Mouse (Mus musculus): ENCODE results near the gene Itpr3. TPM values are rescaled to one million over a fixed set of nuclear protein-coding genes. Genes with fewer than 3 reads are reported as not detected.
A peak's percentile ranks its signal among the peaks of the same experiment; 100 is the strongest.

The Itpr3 gene
- polyA plus RNA-seq, 1 experiment from 2014 or later, result 0.45 TPM

- no peak for ATAC-seq
- no peaks in the 10 kb centered on the region for H3K9me3 ChIP-seq (ENCODE audit: low read length)
- no peak overlapping the region for H3K4me2 ChIP-seq (ENCODE audit: low read depth, low read length)
- peaks cover 10% of the 10 kb centered on the region for H3K36me3 ChIP-seq (replicated peaks; ENCODE audit: insufficient read depth, low read length)
- no peak overlapping the region for H3K4me3 ChIP-seq (ENCODE audit: low read depth, low read length)
- no peak for TF ChIP-seq EP300 (IDR thresholded peaks at IDR 0.05; ENCODE audit: low read depth)
- peak; percentile 73 for TF ChIP-seq CTCF (IDR thresholded peaks at IDR 0.05; ENCODE audit: low read depth)
- H3K9ac ChIP-seq (replicated peaks), result no peak overlapping the region
- WGBS (ENCODE audit: insufficient replicate concordance), result 44% methylated on average over 18 of the region's 18 CpGs
- no peak overlapping the region for H3K27ac ChIP-seq (ENCODE audit: low read depth)
- DNase-seq, result peak; percentile 58
- 0 out of 2 replicates have a peak, but pooled peaks cover 8% of the 10 kb centered on the region for H3K4me1 ChIP-seq (ENCODE audit: insufficient read depth)
- H3K27me3 ChIP-seq (ENCODE audit: insufficient read depth, low read length), result no peaks in the 10 kb centered on the region
Observed at GRCm38 (mm10) chr17:27120561-27121024, 63.5 kb downstream of the Itpr3 start.

- DNase-seq (no peak), ATAC-seq (no peak)
- Histone ChIP-seq H3K27ac (ENCODE audit: low read depth) (no peak overlapping the region), H3K4me3 (ENCODE audit: low read depth, low read length) (no peak overlapping the region), H3K4me1 (ENCODE audit: insufficient read depth) (0 out of 2 replicates have a peak, but pooled peaks cover 8% of the 10 kb centered on the region), H3K9me3 (ENCODE audit: low read length) (no peaks in the 10 kb centered on the region), H3K27me3 (ENCODE audit: insufficient read depth, low read length) (no peaks in the 10 kb centered on the region), H3K9ac (replicated peaks) (no peak overlapping the region), H3K4me2 (ENCODE audit: low read depth, low read length) (no peak overlapping the region), H3K36me3 (replicated peaks; ENCODE audit: insufficient read depth, low read length) (peaks cover 10% of the 10 kb centered on the region)
- TF ChIP-seq EP300 (IDR thresholded peaks at IDR 0.05; ENCODE audit: low read depth), result no peak
- WGBS (ENCODE audit: insufficient replicate concordance), result 77% methylated on average over 14 of the region's 14 CpGs
Observed at GRCm38 (mm10) chr17:27121266-27121665, 64.2 kb downstream of the Itpr3 start.

DNA sequence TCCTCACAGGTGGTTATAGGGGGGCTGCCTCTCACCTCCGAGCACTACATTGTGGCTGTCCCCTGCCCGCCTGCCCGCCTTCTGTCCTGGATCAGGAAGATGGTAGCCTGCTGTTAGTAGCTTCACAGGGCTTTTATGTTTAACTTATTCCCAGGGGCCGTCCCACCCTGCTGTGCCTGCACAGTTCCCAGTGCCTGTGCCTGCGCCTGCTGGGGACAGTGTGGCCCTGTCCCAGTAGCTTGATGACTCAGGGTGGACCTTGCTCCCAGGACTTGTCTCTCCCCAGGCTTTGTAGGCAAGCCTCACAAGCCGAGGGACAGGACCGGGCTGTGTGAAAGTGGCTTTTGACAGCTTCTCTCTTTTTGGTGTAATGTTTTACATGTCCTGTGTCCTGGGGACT lies 64.7 kb downstream of the Itpr3 start:
- H3K9ac ChIP-seq (replicated peaks), result no peak overlapping the region
- peaks cover 10% of the 10 kb centered on the region; the same call in 1 of the 2 replicates for H3K36me3 ChIP-seq (replicated peaks; ENCODE audit: insufficient read depth, low read length)
- ATAC-seq (peak; percentile 81), DNase-seq (peak; percentile 52)
- 0 out of 2 replicates have a peak, but pooled peaks cover 8% of the 10 kb centered on the region for H3K4me1 ChIP-seq (ENCODE audit: insufficient read depth)
- H3K4me3 ChIP-seq (ENCODE audit: low read depth, low read length), result no peak overlapping the region
- H3K4me2 ChIP-seq (ENCODE audit: low read depth, low read length), result no peak overlapping the region
- H3K9me3 ChIP-seq (ENCODE audit: low read length), result no peaks in the 10 kb centered on the region
- H3K27me3 ChIP-seq (ENCODE audit: insufficient read depth, low read length), result no peaks in the 10 kb centered on the region
- no peak for TF ChIP-seq CTCF (IDR thresholded peaks at IDR 0.05; ENCODE audit: low read depth)
- TF ChIP-seq EP300 (IDR thresholded peaks at IDR 0.05; ENCODE audit: low read depth), result no peak
- no peak overlapping the region for H3K27ac ChIP-seq (ENCODE audit: low read depth)
- 69% methylated on average over 7 of the region's 7 CpGs for WGBS (ENCODE audit: insufficient replicate concordance)

DNA sequence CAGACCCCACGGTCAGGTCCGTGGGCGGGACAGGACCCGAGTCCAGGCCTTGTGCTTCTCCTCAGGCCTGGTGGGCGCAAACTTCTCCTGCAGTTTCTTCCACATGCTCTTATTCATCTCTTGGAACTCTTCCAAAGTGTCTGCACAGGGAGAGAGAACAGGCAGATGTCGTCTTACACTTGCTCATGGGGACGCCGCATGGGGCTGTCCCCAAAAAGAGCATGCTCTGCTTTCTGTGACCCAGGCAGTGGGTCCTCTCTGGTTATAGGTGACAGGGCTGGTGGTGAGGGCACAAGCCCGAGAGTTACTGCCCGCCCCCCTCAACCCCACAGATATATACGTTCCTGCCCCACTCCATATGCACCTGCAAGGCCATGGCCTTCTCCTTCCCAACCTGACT lies 65.6 kb downstream of the Itpr3 start:
- WGBS (ENCODE audit: insufficient replicate concordance), result 71% methylated on average over 11 of the region's 11 CpGs
- Histone ChIP-seq H3K27me3 (ENCODE audit: insufficient read depth, low read length) (no peaks in the 10 kb centered on the region), H3K9me3 (ENCODE audit: low read length) (no peaks in the 10 kb centered on the region), H3K9ac (replicated peaks) (no peak overlapping the region), H3K4me3 (ENCODE audit: low read depth, low read length) (no peak overlapping the region), H3K4me2 (ENCODE audit: low read depth, low read length) (no peak overlapping the region), H3K36me3 (replicated peaks; ENCODE audit: insufficient read depth, low read length) (peaks cover 7% of the 10 kb centered on the region; the same call in 1 of the 2 replicates), H3K27ac (ENCODE audit: low read depth) (no peak overlapping the region), H3K4me1 (ENCODE audit: insufficient read depth) (0 out of 2 replicates have a peak, but pooled peaks cover 8% of the 10 kb centered on the region)
- ATAC-seq, result no peak
- no peak for DNase-seq
- no peak for TF ChIP-seq EP300 (IDR thresholded peaks at IDR 0.05; ENCODE audit: low read depth)
- TF ChIP-seq CTCF (IDR thresholded peaks at IDR 0.05; ENCODE audit: low read depth), result no peak

DNA sequence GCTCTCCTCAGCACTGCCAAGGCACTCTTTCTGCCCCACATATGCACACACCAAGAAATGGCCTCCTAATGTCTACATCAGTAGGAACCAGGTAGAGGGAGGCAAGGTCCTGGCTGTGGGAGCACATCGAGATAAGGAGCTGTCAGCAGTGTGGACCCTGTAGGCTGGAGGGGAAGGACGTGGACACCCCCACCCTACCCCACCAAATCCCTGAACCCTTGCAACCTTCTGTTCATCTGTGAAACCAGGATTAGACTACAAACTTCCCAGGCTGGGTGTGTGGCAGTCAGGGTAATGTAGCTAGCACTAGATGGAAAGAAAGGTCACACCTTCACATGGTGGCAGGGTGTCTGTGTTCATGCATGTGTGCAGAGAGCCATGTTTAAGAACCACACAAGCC lies 66.0 kb downstream of the Itpr3 start:
- Histone ChIP-seq H3K27ac (ENCODE audit: low read depth) (no peak overlapping the region), H3K9ac (replicated peaks) (no peak overlapping the region), H3K4me3 (ENCODE audit: low read depth, low read length) (no peak overlapping the region), H3K9me3 (ENCODE audit: low read length) (no peaks in the 10 kb centered on the region), H3K4me2 (ENCODE audit: low read depth, low read length) (no peak overlapping the region), H3K36me3 (replicated peaks; ENCODE audit: insufficient read depth, low read length) (peaks cover 7% of the 10 kb centered on the region; the same call in 1 of the 2 replicates), H3K27me3 (ENCODE audit: insufficient read depth, low read length) (no peaks in the 10 kb centered on the region), H3K4me1 (ENCODE audit: insufficient read depth) (0 out of 2 replicates have a peak, but pooled peaks cover 8% of the 10 kb centered on the region)
- ATAC-seq, result no peak
- no peak for DNase-seq
- 57% methylated on average over 2 of the region's 2 CpGs for WGBS (ENCODE audit: insufficient replicate concordance)
- TF ChIP-seq EP300 (IDR thresholded peaks at IDR 0.05; ENCODE audit: low read depth) (no peak), CTCF (IDR thresholded peaks at IDR 0.05; ENCODE audit: low read depth) (no peak)

GRCm38 (mm10) chr17:27123813-27124375 lies 66.8 kb downstream of the Itpr3 start:
- DNase-seq (no peak), ATAC-seq (peak; percentile 57)
- 69% methylated on average over 7 of the region's 7 CpGs for WGBS (ENCODE audit: insufficient replicate concordance)
- H3K4me1 ChIP-seq (ENCODE audit: insufficient read depth), result 0 out of 2 replicates have a peak, but pooled peaks cover 8% of the 10 kb centered on the region
- H3K9me3 ChIP-seq (ENCODE audit: low read length), result no peaks in the 10 kb centered on the region
- no peak overlapping the region for H3K4me3 ChIP-seq (ENCODE audit: low read depth, low read length)
- no peaks in the 10 kb centered on the region for H3K27me3 ChIP-seq (ENCODE audit: insufficient read depth, low read length)
- H3K4me2 ChIP-seq (ENCODE audit: low read depth, low read length), result no peak overlapping the region
- no peak for TF ChIP-seq CTCF (IDR thresholded peaks at IDR 0.05; ENCODE audit: low read depth)
- TF ChIP-seq EP300 (IDR thresholded peaks at IDR 0.05; ENCODE audit: low read depth), result no peak
- no peak overlapping the region for H3K27ac ChIP-seq (ENCODE audit: low read depth)
- H3K9ac ChIP-seq (replicated peaks), result no peak overlapping the region
- peaks cover 7% of the 10 kb centered on the region; the same call in 1 of the 2 replicates for H3K36me3 ChIP-seq (replicated peaks; ENCODE audit: insufficient read depth, low read length)

Measured in liver, postnatal 0 days (tissue).